Mouse (Mus musculus): ENCODE measurements around the gene Rras. TPM values are rescaled to one million over a fixed set of nuclear protein-coding genes. Genes with fewer than 3 reads are reported as not detected.

Rras gene
- polyA plus RNA-seq, 2 experiments: 15.4 to 16.3 TPM

- Histone ChIP-seq H3K4me1 (replicated peaks; ENCODE audit: control insufficient read depth in 2 of 2, insufficient read depth in 2 of 2, low read length in 1 of 2) (peaks cover 3 to 17% of the 10 kb centered on the region in 2 experiments; a peak in 3 of 4 replicates), H3K4me2 (ENCODE audit: low read depth) (peak overlapping the region; percentile 89), H3K36me3 (replicated peaks; ENCODE audit: control insufficient read depth, insufficient read depth, low read depth) (peaks cover 2% of the 10 kb centered on the region), H3K9me3 (ENCODE audit: control insufficient read depth, low read length) (no peaks in the 10 kb centered on the region), H3K4me3 (ENCODE audit: insufficient read depth in 1 of 2, low read depth in 2 of 2, low read length in 2 of 2) (peak overlapping the region; percentile 64 to 82), H3K27me3 (ENCODE audit: control insufficient read depth, insufficient read depth, low read length) (no peaks in the 10 kb centered on the region), H3K27ac (peak overlapping the region; percentile 60), H3K9ac (replicated peaks) (peak overlapping the region; percentile 72)
- TF ChIP-seq CTCF (IDR thresholded peaks at IDR 0.05; ENCODE audit: low read depth) (0 out of 2 replicates have a peak, but pooled peaks have one; percentile 13), EP300 (IDR thresholded peaks at IDR 0.05; ENCODE audit: low read depth) (no peak)
- WGBS (ENCODE audit: insufficient replicate concordance): under 1% methylated on average over 29 of the region's 29 CpGs
- ATAC-seq (ENCODE audit: insufficient read depth): peak; percentile 24; the same call in 1 of the 2 replicates
- DNase-seq (ENCODE audit: low read depth in 3 of 3, low spot score in 3 of 3): no peak
These were observed 30.7 kb upstream of the Rras start for GRCm38 (mm10) chr7:44986879-44987718.

- peaks cover 7 to 11% of the 10 kb centered on the region in 2 experiments; a peak in 3 of 4 replicates for H3K4me1 ChIP-seq (replicated peaks; ENCODE audit: control insufficient read depth in 2 of 2, insufficient read depth in 2 of 2, low read length in 1 of 2)
- H3K36me3 ChIP-seq (replicated peaks; ENCODE audit: control insufficient read depth, insufficient read depth, low read depth): peaks cover 24% of the 10 kb centered on the region
- H3K9me3 ChIP-seq (ENCODE audit: control insufficient read depth, low read length): no peaks in the 10 kb centered on the region
- WGBS (ENCODE audit: insufficient replicate concordance): 11% methylated on average over 10 of the region's 10 CpGs
- TF ChIP-seq CTCF (IDR thresholded peaks at IDR 0.05; ENCODE audit: low read depth) (no peak), EP300 (IDR thresholded peaks at IDR 0.05; ENCODE audit: low read depth) (no peak)
- no peaks in the 10 kb centered on the region for H3K27me3 ChIP-seq (ENCODE audit: control insufficient read depth, insufficient read depth, low read length)
- peak overlapping the region; percentile 81 to 83 for H3K4me3 ChIP-seq (ENCODE audit: insufficient read depth in 1 of 2, low read depth in 2 of 2, low read length in 2 of 2)
- H3K9ac ChIP-seq (replicated peaks): peak overlapping the region; percentile 83
- H3K27ac ChIP-seq: no peak overlapping the region; the same call in 1 of the 2 replicates
- ATAC-seq (ENCODE audit: insufficient read depth) (no peak), DNase-seq (ENCODE audit: low read depth in 3 of 3, low spot score in 3 of 3) (no peak)
- peak overlapping the region; percentile 99 for H3K4me2 ChIP-seq (ENCODE audit: low read depth)
These were observed 21.1 kb upstream of the Rras start for GRCm38 (mm10) chr7:44996672-44997071.

- DNase-seq (ENCODE audit: low read depth in 3 of 3, low spot score in 3 of 3) (peak; percentile 94 to 96 (median 95)), ATAC-seq (ENCODE audit: insufficient read depth) (peak; percentile 94)
- H3K9me3 ChIP-seq (ENCODE audit: control insufficient read depth, low read length): no peaks in the 10 kb centered on the region
- H3K27me3 ChIP-seq (ENCODE audit: control insufficient read depth, insufficient read depth, low read length): no peaks in the 10 kb centered on the region
- TF ChIP-seq EP300 (IDR thresholded peaks at IDR 0.05; ENCODE audit: low read depth) (no peak), CTCF (IDR thresholded peaks at IDR 0.05; ENCODE audit: low read depth) (no peak)
- peak within 1 kb of the TSS; percentile 83 for H3K9ac ChIP-seq (replicated peaks)
- H3K27ac ChIP-seq: peak within 1 kb of the TSS; percentile 91
- peak within 1 kb of the TSS; percentile 99 for H3K4me2 ChIP-seq (ENCODE audit: low read depth)
- peaks cover 28% of the 10 kb centered on the region for H3K36me3 ChIP-seq (replicated peaks; ENCODE audit: control insufficient read depth, insufficient read depth, low read depth)
- H3K4me1 ChIP-seq (replicated peaks; ENCODE audit: control insufficient read depth in 2 of 2, insufficient read depth in 2 of 2, low read length in 1 of 2): peaks cover 7 to 11% of the 10 kb centered on the region in 2 experiments; a peak in 3 of 4 replicates
- WGBS (ENCODE audit: insufficient replicate concordance): under 1% methylated on average over 43 of the region's 43 CpGs
- peak within 1 kb of the TSS; percentile 81 to 83 for H3K4me3 ChIP-seq (ENCODE audit: insufficient read depth in 1 of 2, low read depth in 2 of 2, low read length in 2 of 2)
These were observed 20.4 kb upstream of the Rras start, which contains the start of gene Irf3 for GRCm38 (mm10) chr7:44997231-44997939. Gene Irf3, plus strand, starts transcription at chr7:44997648.

- Histone ChIP-seq H3K27ac (peak overlapping the region; percentile 91), H3K9me3 (ENCODE audit: control insufficient read depth, low read length) (no peaks in the 10 kb centered on the region), H3K4me1 (replicated peaks; ENCODE audit: control insufficient read depth in 2 of 2, insufficient read depth in 2 of 2, low read length in 1 of 2) (peaks cover 7 to 11% of the 10 kb centered on the region in 2 experiments; a peak in 3 of 4 replicates), H3K4me3 (ENCODE audit: insufficient read depth in 1 of 2, low read depth in 2 of 2, low read length in 2 of 2) (peak overlapping the region; percentile 74 to 81), H3K4me2 (ENCODE audit: low read depth) (peak overlapping the region; percentile 99), H3K9ac (replicated peaks) (peak overlapping the region; percentile 83), H3K27me3 (ENCODE audit: control insufficient read depth, insufficient read depth, low read length) (no peaks in the 10 kb centered on the region), H3K36me3 (replicated peaks; ENCODE audit: control insufficient read depth, insufficient read depth, low read depth) (peaks cover 31% of the 10 kb centered on the region)
- WGBS (ENCODE audit: insufficient replicate concordance): 2% methylated on average over 15 of the region's 15 CpGs
- ATAC-seq (ENCODE audit: insufficient read depth) (peak; percentile 3; the same call in 1 of the 2 replicates), DNase-seq (ENCODE audit: low read depth in 3 of 3, low spot score in 3 of 3) (no peak)
- TF ChIP-seq EP300 (IDR thresholded peaks at IDR 0.05; ENCODE audit: low read depth) (no peak), CTCF (IDR thresholded peaks at IDR 0.05; ENCODE audit: low read depth) (no peak)
These were observed 19.8 kb upstream of the Rras start for GRCm38 (mm10) chr7:44997940-44998428.

All from liver, embryonic 14.5 days (tissue).